Mouse (Mus musculus) adrenal gland (tissue): Measurements from ENCODE around the gene Slc30a10.

Experiments
- intact Hi-C: fragments of 180-260 bp; cut with DNase I; formaldehyde crosslinking; loops from one replicate; pipeline ENCODE4 v1.15.1; 2025

Gene Slc30a10

DNA sequence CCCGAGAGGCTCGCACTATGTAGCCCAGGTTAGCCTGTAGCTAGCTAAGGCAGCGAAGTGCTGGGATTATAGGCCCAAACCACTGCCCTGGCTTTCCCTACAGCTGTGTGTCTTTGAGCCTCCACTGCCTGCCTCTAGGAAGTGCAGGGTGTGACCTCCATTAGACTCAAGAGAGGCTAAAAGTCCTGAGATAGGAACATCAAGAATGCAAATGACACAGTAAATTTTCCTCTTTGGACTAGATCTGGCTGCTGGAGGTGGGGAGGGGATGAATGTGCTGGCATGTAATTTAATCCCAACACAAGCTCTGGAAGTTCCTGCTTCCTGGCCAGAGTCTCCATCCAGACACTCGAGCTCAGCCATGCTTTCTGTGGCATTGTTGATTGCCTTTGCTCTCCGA lies 5.4 kb downstream of the Slc30a10 start:
- intact Hi-C loops = no loop called here

DNA sequence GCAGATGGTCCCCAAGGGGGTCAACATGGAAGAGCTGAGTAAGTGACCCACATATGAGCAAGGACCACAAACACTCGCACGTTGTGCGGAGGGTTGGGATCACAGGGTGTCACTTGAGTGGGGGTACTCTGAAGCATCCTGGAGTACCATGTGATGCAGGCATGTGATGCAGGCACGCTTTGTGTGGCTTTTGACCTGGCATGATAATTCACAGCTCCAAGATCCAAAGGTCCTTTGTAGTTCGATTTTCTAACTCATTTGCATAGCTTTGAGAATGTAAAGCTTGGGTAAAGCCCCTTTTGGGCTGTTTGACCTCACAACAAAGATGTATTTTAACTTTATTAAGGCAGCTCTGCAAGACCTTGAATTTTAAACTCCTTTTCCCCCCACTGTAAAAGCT lies 8.2 kb downstream of the Slc30a10 start:
- intact Hi-C loops = no loop called here

DNA sequence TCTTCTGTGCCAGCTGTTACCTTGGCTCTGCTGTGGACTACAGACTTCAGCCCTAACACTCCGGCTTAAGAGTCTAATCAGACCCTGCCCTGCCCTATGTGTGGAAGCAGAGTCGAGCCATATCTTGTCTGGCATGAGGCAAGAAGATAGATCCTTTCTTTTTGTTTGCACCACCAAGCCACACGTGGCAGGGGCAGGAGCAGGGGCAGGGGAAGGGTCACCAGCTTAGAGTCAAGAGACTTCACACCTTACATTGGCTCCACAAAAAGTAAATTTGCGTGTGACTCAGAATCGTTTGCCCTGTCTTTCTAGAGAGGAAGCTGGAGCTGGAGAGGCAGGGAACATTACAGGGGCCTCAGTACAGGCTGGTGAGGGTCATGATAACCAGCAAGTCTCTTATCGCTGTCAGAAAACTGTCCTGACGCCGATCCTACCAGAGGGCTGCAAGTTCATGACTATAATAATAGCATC lies 14.9 kb downstream of the Slc30a10 start:
- intact Hi-C loops = no loop called here

DNA sequence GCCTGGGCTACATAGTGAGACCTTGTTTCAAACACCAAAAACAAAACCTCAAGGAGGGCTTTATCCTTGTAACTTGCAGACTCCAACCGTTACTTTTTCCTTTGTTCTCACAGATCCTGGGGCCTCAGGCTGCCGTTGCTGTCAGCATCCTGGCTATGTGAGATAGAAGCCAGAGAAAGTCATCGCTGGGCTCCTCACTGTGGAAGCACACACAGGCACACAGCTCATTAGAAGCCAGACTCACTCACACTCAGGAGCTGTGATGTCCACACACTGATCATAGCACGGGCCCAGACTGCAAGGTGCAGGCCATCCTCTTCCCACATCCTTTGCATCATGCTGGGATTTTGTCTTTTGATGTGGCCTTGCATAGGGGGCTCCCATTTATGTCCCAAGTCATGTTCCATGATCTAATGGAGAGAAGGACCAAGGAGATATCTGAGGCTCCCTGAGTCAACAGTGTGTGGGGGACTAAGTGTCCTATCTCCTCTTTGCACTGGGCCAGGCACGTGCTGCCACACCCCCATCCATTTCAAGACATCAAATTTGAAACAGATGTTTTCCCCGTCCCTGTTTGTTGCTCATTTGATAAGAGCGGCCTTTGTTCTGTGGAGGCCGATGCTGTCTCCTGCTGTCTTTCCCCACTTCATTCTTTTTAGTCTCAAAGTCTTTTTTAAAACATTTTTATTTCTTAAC lies 17.5 kb downstream of the Slc30a10 start:
- intact Hi-C loops = no loop called here

DNA sequence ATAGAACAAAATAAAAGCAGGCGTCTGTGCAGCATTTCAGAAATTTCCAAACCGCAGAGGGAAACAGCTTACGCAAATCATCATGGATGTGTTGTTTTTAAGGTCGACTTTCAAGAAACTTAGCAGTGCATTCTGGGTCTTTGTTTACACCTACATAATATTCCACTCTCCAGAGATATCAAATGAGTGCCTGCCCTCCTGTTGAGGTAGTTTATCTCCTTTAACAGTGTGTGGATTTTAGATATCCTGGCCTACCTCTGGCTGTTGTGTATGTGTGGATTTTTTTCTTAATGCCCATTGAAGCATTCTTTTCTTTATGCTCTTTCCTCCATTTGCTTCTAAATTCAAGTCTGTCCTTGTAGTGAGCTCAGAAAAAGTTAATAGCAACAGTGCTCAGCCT lies 18.1 kb downstream of the Slc30a10 start:
- intact Hi-C loops = no loop called here

DNA sequence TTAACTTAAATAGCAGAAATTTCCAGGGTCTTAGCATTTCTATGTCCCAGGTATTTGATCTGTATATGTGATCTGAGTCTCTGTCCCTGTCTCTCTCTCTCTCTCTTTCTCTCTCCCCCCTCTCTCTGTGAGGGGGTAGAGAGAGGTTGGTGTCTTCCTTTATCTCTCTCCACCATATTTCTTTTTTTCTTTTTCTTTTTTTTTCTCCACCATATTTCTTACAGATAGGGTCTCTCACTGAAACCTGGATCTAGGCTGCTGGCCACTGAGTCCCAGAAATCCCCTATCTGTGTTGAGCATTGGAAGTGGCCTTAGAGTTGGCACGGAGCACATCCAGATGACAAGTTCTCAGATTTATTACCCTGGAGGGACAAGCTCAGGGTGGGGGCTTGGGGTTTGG lies 18.8 kb downstream of the Slc30a10 start:
- intact Hi-C loops = no loop called here

DNA sequence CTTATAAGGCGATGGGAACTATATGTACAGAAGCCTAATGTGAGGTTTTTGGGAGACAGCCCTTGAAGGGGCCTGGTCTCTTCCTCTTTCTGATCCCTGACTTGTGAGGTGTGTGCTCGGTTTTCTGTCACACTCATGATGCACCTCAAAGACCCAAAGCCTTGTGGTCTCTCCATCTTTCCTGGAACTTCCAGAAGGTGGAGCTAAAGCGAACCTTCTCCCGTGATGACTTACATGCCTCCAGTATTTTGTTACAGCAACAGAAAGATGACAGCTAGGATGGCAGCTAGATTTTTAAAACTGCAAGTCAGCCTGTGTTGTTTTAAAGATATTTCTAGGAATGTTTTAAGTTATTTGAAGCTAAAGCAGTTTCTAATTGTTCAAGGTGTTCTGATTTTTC lies 25.2 kb downstream of the Slc30a10 start:
- intact Hi-C loops = no loop called here

DNA sequence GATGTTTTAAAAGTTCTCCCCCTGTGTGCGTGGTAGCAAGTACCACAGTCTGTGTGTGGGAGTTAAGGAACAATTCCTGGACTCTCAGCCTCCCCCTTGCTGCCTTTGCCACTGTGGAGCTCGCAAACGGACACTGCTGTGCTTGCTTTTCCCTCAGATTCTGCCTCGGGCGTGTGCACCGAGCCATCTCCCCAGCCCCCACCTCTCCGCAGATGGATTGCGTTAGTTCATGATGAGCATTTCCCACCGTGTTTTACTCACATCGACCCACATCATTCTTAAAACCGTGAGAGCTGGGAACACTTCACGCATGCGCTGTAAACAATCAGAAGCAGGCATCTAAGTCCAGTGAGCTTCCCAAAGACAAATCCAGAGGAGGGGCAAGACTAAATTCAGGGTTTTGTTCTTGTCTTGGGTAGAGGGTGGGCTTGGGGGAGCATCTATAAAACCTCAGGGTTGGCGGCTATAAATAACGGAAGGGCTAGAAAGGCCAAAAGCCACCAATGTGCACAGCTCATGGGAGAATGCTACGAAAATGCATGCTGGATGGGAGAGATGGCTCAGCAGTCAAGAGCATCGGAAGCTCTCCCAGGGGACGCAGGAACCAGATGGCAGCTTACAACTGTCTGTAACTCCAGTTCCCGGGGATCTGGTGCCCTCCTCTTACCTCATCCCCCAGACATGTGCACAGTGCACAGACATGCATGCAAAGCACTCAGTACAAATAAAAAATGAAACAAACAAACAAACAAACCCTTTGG lies 27.5 kb downstream of the Slc30a10 start:
- intact Hi-C loops = no loop called here

DNA sequence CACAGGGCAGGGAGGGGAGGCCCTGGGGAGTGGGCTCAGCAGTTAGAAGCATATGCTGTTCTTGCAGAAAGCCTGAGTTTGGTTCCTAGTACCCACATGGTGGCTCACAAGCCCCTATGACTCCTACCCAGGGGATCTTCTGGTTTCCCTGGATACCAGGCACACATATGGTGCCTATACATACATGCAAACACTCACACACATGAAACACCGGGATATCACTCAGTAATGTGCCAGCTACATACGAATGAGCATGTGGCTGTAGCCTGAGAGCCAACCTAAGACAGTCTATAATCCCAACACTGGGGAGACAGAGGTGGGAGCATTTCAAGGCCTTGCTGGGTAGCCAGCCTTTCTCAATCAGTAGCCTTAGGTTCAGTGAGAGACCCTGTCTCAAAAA lies 28.1 kb downstream of the Slc30a10 start:
- intact Hi-C loops = no loop called here

DNA sequence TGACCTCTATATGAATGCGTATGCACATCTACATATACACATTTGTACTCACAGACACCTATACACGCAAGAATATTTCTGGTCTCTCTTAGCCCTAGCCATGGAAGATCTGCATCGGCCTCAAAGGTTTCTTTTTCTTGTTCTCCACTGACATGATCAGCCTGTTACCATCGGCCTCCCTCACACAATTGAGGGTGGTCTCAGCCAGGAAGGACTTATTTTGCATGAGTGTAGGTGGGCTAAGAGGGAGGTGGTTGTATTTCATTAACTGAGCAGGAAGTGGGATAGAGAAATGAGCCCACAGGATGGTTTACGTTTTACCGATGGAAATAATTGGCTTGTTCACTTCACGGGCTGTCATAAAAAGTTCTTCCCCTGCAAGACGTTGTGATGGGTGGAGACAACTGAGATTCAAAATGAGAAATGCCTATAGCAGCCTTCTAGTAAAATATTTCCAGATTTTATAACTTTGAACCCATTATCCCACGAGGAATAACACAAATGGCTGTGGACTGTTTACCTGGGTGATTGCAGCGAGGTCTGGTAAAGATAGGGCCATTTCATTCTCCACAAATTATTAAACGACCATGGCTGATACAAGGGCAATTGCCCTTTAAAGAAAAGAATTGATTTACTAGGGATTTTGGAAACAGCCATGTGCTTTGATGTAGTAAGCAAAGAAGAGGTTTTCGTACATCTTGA lies 28.9 kb downstream of the Slc30a10 start:
- intact Hi-C loops = no loop called here

DNA sequence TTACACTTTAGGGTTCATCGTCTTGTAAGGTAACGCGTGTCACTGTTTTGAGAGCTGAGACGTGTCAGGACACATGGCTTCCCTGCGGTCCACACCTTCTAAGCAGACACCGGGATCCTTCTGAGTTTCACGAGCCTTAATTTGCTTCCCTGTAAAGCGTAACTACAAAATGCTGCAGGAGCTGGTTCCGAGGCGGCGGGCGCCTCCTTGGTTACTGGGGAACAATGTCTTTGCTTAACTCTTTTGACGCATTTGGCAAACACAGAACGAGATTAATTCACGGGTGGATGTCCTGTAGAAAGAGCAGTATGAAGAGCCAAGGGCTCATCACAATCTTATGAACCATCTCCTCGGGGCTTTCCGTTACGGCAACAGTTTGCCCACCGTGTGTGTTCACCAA lies 29.6 kb downstream of the Slc30a10 start:
- intact Hi-C loops = no loop called here

DNA sequence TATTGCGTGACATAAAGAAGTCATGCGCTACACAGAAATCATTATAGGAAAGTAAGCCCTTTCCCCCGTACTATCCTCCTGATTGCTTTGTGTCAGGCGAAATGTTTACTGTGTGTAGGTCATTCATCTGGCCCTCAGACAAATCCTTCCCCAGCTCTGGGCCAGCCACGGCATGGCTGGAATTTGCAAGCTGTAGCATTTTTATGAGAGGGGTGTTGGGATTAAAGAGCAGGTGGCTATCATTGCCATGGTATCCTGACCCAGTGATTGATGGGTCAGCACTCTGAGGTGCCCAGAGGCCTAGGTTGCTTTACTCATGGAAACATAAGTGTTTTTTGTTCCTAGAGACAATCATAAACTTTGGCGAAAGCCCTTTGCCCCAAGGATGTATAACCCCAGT lies 35.2 kb downstream of the Slc30a10 start:
- intact Hi-C loops = no loop called here

DNA sequence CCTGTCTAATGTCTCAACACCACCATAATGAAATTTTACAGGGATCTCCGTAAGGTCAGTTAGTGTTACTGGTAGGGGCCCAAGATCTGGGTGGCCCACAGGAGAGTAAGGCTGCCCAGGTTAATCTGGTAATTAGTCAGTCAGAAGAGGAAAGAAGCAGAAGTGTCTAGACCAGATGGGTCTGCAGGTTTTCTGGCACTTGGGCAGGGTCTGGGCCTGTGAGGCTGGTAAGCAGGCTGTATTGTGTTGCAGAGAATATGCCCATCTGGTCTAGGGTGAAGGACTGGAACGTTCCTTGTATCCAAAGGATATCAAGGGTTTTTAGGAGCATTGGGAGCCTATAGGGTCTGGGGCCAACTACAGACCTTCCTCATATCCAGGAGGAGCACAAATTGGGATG lies 36.0 kb downstream of the Slc30a10 start:
- intact Hi-C loops = no loop called here

DNA sequence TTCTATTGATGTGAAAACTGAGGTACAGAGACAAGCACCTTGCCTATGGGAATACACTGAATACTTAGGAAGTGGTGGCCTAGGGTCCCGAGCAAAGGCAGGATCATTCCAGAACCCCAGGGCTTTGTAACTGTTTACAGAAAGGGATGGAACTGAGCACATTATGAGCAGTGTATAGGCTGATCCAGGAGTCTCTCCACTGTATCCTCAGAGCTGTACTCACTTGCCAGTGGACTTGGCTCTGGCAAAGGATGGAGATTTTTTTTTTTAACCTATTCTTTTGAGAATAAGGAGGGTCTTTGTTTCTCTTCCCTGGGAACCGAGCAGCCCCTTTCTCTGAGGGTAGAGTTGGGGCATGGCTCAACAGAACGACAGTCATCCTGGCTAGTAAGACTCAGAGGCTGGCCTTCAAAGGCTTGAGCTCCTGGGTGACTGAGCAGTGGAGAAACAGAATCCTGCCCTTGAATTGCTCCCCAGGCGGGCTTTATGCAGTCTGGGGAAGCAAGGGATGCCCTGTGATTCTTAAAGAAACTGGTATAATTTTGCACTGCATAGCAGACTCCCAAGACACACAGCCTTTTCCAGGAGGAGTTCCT lies 38.9 kb downstream of the Slc30a10 start:
- intact Hi-C loops = no loop called here

DNA sequence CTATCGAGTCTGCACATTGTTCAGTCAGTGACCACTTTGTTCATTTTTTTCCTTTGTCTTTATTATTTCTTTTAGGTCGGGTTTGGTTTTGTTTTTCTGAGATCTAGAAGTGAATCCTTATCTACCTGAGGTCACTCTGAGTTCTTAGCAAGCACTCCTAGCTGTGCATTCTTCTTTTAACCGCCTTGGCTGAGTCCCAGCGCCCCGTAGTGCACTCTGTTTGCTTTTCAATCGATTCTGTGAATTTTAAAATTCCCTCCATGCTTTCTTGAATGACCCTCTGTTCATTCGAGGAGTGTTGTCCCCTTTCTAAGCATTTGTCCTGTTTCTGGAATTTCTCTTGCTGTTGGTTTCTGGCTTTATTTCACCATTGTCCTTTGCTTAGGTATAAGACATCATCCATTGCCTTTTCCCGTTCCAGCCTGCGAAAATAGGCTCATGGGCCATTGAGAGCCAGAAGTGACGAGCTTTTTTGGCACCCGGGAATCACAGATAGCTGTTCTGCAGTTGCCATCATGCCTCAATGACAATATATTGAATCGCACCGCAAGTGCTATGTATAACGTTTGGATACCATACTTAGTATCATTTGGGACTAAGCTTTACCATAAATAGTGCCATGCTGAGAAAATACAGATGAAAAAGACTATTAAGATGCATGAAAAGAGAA lies 42.3 kb downstream of the Slc30a10 start:
- intact Hi-C loops = no loop called here

DNA sequence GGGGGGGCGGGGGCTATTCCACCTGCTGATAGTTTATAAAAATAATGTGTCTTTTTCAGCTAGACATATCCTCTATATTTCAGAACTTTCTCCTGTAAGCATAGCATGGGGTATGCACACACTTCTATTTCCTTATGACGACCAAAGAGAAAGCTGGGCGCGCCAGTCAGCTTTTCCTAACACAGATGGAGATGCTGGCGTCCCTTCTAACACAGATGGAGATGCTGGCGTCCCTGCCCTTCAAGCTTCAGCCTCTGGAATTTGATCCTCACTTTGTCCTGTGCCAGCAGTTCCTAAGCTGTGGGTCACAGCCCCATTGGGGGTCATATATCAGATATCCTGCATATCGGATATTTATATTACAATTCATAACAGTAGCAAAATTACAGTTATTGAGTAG lies 46.0 kb downstream of the Slc30a10 start:
- intact Hi-C loops = no loop called here

DNA sequence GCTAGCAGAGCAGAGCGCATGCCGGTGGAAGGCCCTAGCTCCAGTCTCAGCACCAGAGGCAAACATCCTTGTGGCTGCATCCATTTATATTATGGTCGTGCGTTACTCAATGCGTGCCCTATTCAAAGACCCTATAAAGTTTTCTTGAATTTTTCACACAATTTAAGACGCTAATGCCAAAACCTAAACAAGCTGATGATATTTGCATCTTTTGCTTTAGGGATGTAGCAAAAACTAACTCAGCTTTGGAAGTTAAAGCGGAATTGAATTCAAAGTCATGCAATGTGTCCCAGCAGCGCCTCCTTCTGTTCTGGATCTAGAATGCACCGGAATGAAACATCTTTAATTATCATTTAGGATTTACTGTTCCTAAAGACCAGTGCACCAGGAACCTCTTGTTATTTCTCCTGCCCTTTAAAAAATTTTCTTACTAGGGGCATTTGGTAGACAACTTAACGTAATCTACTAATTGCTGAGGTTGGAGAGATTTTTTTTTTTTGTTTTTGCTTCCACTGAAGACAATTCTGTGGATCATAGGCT lies 47.2 kb downstream of the Slc30a10 start:
- intact Hi-C loops = no loop called here

DNA sequence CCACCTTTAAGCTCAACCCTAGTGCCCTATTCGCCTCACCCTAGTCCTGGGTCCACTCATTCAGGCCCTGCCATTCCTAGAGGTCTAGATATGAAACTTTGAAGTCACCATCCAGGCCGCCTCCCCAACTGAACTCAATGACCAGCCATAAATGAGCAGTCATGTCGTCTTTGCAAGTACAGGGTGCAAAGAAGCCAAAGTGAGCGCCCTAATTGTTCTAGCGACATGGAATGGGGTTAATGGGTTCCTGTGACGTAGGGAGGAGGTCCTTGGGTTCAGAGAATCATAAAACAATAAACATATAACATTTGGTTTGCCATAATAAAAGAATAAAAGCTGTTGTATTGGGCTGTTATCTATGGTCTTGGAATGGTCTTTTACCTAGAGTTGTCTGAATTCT lies 47.9 kb downstream of the Slc30a10 start:
- intact Hi-C loops = no loop called here

DNA sequence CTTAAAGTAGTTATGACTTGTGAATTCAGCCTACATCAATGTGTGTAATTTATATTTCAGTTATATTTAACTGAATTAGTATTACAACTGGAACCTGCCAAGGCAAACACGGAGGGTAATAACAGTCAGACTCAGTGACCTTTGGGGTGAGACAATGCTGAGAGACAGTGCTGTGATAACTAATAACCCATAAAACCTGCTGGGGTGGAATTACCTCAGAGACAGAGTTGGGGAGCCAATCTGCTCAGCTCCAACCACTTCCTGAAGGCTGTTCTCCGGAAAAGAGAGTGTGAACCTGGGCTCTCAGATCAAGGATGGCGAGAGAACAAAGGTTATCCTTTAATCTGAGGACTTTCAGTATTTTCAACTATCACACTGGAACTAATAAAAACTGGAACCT lies 54.4 kb downstream of the Slc30a10 start:
- intact Hi-C loops = no loop called here

DNA sequence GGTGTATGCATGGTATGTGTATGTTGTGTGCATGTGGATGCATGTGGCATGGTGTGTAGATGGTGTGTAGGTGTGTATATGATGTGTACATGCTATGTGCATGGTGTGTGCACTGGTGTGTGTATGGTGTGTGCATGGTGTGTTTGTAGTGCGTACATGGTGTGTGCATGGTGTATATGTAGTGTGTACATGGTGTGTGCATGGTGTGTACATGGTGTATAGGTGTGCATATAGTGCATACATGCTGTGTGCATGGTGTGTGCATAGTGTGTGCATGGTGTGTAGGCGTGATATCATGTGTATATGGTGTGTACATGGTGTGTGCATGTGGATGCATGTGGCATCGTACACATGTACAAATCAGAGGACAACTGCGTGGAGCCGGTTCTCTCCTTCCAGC lies 56.7 kb downstream of the Slc30a10 start:
- intact Hi-C loops = no loop called here

DNA sequence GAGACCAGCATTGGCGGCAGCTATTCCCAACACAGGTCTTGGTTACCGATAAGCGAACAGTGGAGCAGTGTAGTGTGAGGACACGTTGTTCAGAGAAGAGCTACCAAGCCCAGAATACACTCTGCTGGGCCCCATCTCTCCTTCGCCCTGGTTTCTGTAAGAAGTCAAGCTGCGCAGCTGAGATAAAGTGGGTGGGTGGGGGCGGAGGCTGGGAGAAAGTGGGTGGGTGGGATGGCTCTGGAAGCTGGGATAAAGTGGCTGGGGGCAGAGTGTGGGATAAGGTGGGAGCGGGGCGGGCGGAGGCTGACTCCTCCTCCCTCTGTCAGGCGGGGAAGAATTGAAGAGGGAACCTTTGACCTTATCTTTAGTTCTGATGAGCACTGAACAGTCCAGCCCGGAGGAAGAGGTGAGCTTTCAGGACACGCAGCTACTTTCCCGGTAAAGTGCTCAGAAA lies 60.9 kb downstream of the Slc30a10 start:
- intact Hi-C loops = no loop called here
